Mouse (Mus musculus) kidney, embryonic 15.5 days (tissue): ENCODE data around the gene Rbm20. TPM values are rescaled to one million over a fixed set of nuclear protein-coding genes. Genes with fewer than 3 reads are reported as not detected.
"Not testable (repeated sequence)": the region's sequence is repeated elsewhere in the genome, so short reads cannot be mapped to it uniquely, and the experiment has no call there.

Experiments
- ATAC-seq: fragments of 200-750 bp; cut with Nextera tagmentation; replicated peaks from 2 replicates; pipeline ENCODE4 v1.8.0; 2017; ENCODE audit warnings: moderate TSS enrichment; ENCODE audit not compliant: low FRiP score
- H3K27ac ChIP-seq: fragments of 300-500 bp; sonication (generic); 2 replicates; pipeline ENCODE4 v1.5.1; 2015; ENCODE audit warnings: mild to moderate bottlenecking, inconsistent platforms
- H3K27me3 ChIP-seq: fragments of 300-500 bp; sonication (generic); 2 replicates; pipeline ENCODE4 v1.6.1; 2015; ENCODE audit warnings: inconsistent platforms
- H3K36me3 ChIP-seq: fragments of 300-500 bp; sonication (generic); 2 replicates; pipeline ENCODE4 v1.6.1; 2015; ENCODE audit warnings: inconsistent platforms
- H3K4me1 ChIP-seq: fragments of 300-500 bp; sonication (generic); 2 replicates; pipeline ENCODE4 v1.6.1; 2015; ENCODE audit warnings: inconsistent platforms
- H3K4me2 ChIP-seq: fragments of 300-500 bp; sonication (generic); 2 replicates; pipeline ENCODE4 v1.6.1; 2015; ENCODE audit warnings: moderate library complexity, mild to moderate bottlenecking, inconsistent platforms
- H3K4me3 ChIP-seq: fragments of 300-500 bp; sonication (generic); replicated peaks from 2 replicates; pipeline ENCODE4 v1.5.1; 2015; ENCODE audit warnings: mild to moderate bottlenecking, inconsistent platforms
- H3K9ac ChIP-seq: fragments of 300-500 bp; sonication (generic); 2 replicates; pipeline ENCODE4 v1.6.1; 2015; ENCODE audit warnings: mild to moderate bottlenecking, inconsistent platforms
- H3K9me3 ChIP-seq: fragments of 300-500 bp; sonication (generic); replicated peaks from 2 replicates; pipeline ENCODE4 v1.6.1; 2016; ENCODE audit warnings: inconsistent platforms
- WGBS: fragments of 180-500 bp; shearing (Covaris S2); methylation state at CpG from one replicate; pipeline ENCODE4 v1.1.7; 2015; ENCODE audit warnings: mixed read lengths; 5-methylcytosine and 5-hydroxymethylcytosine counted together
- polyA plus RNA-seq: library from polyadenylated mRNA; unstranded; fragments of >200 nt; fragmentation: Nextera tagmentation; extraction: Ambion mirVana; gene quantifications from 2 replicates; pipeline ENCODE4 v1.2.1, GENCODE M21; 2015

Rbm20 gene
- polyA plus RNA-seq, 1 experiment from 2014 or later = 2.9 TPM

- H3K27me3 ChIP-seq = no peaks in the 10 kb centered on the region
- no peak overlapping the region for H3K9ac ChIP-seq
- no peaks in the 10 kb centered on the region for H3K36me3 ChIP-seq
- WGBS = 71% methylated on average over 15 of the region's 15 CpGs
- no peak overlapping the region for H3K4me2 ChIP-seq
- ATAC-seq = 0 out of 2 replicates have a peak, but pooled peaks have one; percentile 4
- H3K9me3 ChIP-seq = no peaks in the 10 kb centered on the region
- H3K4me1 ChIP-seq = peaks cover 27% of the 10 kb centered on the region
- no peak overlapping the region for H3K27ac ChIP-seq
- H3K4me3 ChIP-seq = no peak overlapping the region
Measured at GRCm38 (mm10) chr19:53800365-53800999, 123.4 kb downstream of the Rbm20 start.

DNA sequence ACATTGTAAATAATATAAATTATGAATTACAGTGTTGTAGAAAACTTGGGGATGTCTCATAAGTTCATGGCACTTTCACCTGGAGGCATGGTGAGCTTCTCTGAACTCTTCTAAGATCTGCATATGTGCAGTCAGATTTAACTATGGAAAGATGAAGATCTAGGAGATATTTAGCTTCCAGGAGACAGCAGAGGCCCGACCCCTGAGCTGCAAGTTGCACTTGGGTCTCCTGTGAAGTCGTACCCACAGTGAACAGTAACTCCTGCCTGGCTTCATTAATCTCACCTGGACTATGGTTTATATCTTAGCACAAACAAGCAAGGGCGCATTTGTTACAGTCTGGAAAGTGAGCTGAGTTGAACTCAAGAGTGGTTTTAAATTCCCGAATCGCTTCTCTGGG is 124.3 kb downstream of the Rbm20 start:
- H3K4me1 ChIP-seq = peaks cover 27% of the 10 kb centered on the region
- H3K4me3 ChIP-seq = no peak overlapping the region
- ATAC-seq = no peak
- no peak overlapping the region for H3K9ac ChIP-seq
- H3K27me3 ChIP-seq = no peaks in the 10 kb centered on the region
- no peak overlapping the region for H3K27ac ChIP-seq
- H3K36me3 ChIP-seq = no peaks in the 10 kb centered on the region
- H3K4me2 ChIP-seq = no peak overlapping the region
- H3K9me3 ChIP-seq = no peaks in the 10 kb centered on the region
- 73% methylated on average over 5 of the region's 5 CpGs for WGBS

DNA sequence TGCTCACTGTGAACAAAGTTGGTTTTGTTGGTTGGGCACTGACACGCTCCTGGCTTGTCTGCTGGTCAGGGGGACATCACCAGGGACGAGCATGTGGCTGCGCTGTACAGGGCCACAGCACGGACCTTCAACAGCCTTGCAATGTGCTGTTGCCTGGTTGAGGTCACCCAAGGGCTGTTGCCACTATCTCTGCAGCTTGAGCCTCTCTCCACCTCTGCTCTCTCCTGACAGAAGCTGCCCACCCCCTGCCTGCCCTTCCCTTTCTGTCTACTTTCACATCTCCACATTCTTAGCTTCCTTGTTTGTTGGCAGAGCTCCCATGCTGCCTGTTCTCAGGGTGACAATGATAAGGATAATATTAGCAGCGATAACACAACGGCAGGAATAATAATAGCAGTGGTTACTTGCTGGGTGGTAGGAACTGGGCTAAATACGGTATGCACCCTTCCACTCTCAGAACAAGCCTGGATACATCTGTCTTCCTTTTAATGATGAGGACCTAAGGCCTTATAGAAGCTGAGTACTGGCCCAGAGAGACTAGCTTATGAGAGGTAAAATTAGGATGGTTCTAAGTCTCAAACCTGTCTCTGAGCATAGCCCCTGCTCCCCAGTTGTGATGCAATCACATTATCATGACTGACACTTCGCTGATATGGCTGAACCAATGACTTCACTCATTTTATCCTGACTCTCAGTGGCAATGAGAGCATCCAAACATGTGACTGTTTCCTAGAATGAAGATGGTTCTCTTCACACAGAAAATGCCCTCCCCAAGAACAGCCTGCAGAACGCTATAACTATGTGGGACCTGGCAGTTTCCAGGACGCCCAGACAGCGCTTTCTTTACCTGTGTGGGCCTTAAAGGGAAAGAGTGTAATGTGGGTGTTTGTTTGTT is 124.9 kb downstream of the Rbm20 start:
- Histone ChIP-seq H3K27me3 (no peaks in the 10 kb centered on the region), H3K36me3 (no peaks in the 10 kb centered on the region), H3K9ac (no peak overlapping the region), H3K4me1 (peaks cover 31% of the 10 kb centered on the region), H3K4me2 (no peak overlapping the region), H3K27ac (no peak overlapping the region), H3K4me3 (no peak overlapping the region), H3K9me3 (no peaks in the 10 kb centered on the region)
- 80% methylated on average over 11 of the region's 11 CpGs for WGBS
- no peak for ATAC-seq

DNA sequence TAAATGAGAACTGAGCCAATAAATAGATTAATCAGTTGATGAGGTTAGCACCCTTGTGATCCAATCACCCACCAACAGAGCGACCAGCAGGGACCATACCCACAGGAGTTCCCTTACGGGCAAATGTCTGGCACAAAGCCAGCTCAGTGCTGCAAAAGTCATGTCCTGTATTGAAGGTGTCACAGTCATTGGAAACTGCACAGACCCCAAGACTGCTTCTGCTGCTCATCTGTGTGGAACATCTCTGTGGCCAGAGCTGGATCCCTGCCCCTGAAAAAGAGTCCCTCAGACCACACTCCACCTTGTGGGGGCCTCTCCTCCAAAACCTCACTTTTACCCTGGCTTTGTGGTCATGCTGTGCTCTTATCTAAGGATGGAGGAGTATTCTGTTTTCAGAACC is 126.8 kb downstream of the Rbm20 start:
- Histone ChIP-seq H3K9ac (no peak overlapping the region), H3K4me2 (no peak overlapping the region), H3K36me3 (no peaks in the 10 kb centered on the region), H3K4me1 (peaks cover 41% of the 10 kb centered on the region), H3K4me3 (no peak overlapping the region), H3K9me3 (no peaks in the 10 kb centered on the region), H3K27ac (no peak overlapping the region), H3K27me3 (no peaks in the 10 kb centered on the region)
- ATAC-seq = no peak
- WGBS = 67% methylated on average over 2 of the region's 2 CpGs

GRCm38 (mm10) chr19:53805063-53805462 is 128.0 kb downstream of the Rbm20 start:
- Histone ChIP-seq H3K9me3 (no peaks in the 10 kb centered on the region), H3K9ac (no peak overlapping the region), H3K36me3 (no peaks in the 10 kb centered on the region), H3K27me3 (no peaks in the 10 kb centered on the region), H3K27ac (no peak overlapping the region), H3K4me1 (peaks cover 49% of the 10 kb centered on the region), H3K4me3 (no peak overlapping the region), H3K4me2 (no peak overlapping the region)
- no peak for ATAC-seq
- WGBS = 83% methylated on average over 3 of the region's 3 CpGs

GRCm38 (mm10) chr19:53806126-53806525 is 129.0 kb downstream of the Rbm20 start:
- 0 out of 2 replicates have a peak overlapping the region, but pooled peaks have one; percentile 7 for H3K27ac ChIP-seq
- WGBS = 34% methylated on average over 7 of the region's 7 CpGs
- no peak for ATAC-seq
- H3K4me3 ChIP-seq = no peak overlapping the region
- no peaks in the 10 kb centered on the region for H3K9me3 ChIP-seq
- H3K27me3 ChIP-seq = no peaks in the 10 kb centered on the region
- H3K36me3 ChIP-seq = no peaks in the 10 kb centered on the region
- no peak overlapping the region for H3K9ac ChIP-seq
- peaks cover 47% of the 10 kb centered on the region for H3K4me1 ChIP-seq
- H3K4me2 ChIP-seq = no peak overlapping the region

GRCm38 (mm10) chr19:53806526-53807275 is 129.6 kb downstream of the Rbm20 start:
- H3K9ac ChIP-seq, H3K4me2 ChIP-seq, H3K9me3 ChIP-seq, ATAC-seq, H3K36me3 ChIP-seq, H3K27me3 ChIP-seq, H3K4me3 ChIP-seq: not testable (repeated sequence)
- Histone ChIP-seq H3K27ac (peak overlapping the region; percentile 9; the same call in 1 of the 2 replicates), H3K4me1 (peaks cover 47% of the 10 kb centered on the region)
- 79% methylated on average over 6 of the region's 6 CpGs for WGBS

GRCm38 (mm10) chr19:53807276-53807801 is 130.2 kb downstream of the Rbm20 start:
- Histone ChIP-seq H3K27me3 (no peaks in the 10 kb centered on the region), H3K9ac (no peak overlapping the region), H3K4me1 (peaks cover 45% of the 10 kb centered on the region), H3K27ac (peak overlapping the region; percentile 9; the same call in 1 of the 2 replicates), H3K9me3 (no peaks in the 10 kb centered on the region), H3K4me3 (no peak overlapping the region), H3K36me3 (no peaks in the 10 kb centered on the region), H3K4me2 (no peak overlapping the region)
- WGBS = 81% methylated on average over 5 of the region's 5 CpGs
- no peak for ATAC-seq

- H3K4me2 ChIP-seq = peak overlapping the region; percentile 25; the same call in 1 of the 2 replicates
- peak overlapping the region; percentile 81 for H3K27ac ChIP-seq
- no peaks in the 10 kb centered on the region for H3K27me3 ChIP-seq
- no peak overlapping the region for H3K4me3 ChIP-seq
- H3K9ac ChIP-seq = no peak overlapping the region
- H3K9me3 ChIP-seq = no peaks in the 10 kb centered on the region
- WGBS = 45% methylated on average over 15 of the region's 15 CpGs
- 0 out of 2 replicates have a peak, but pooled peaks have one; percentile 47 for ATAC-seq
- H3K36me3 ChIP-seq = no peaks in the 10 kb centered on the region
- peaks cover 45% of the 10 kb centered on the region for H3K4me1 ChIP-seq
Measured at GRCm38 (mm10) chr19:53808041-53808777, 131.1 kb downstream of the Rbm20 start.

- peaks cover 45% of the 10 kb centered on the region for H3K4me1 ChIP-seq
- peak; percentile 8; the same call in 1 of the 2 replicates for ATAC-seq
- H3K36me3 ChIP-seq = no peaks in the 10 kb centered on the region
- 50% methylated on average over 7 of the region's 7 CpGs for WGBS
- H3K4me2 ChIP-seq = no peak overlapping the region
- no peak overlapping the region for H3K9ac ChIP-seq
- H3K9me3 ChIP-seq = no peaks in the 10 kb centered on the region
- H3K27me3 ChIP-seq = no peaks in the 10 kb centered on the region
- H3K27ac ChIP-seq = peak overlapping the region; percentile 81
- H3K4me3 ChIP-seq = no peak overlapping the region
Measured at GRCm38 (mm10) chr19:53809185-53809861, 132.2 kb downstream of the Rbm20 start.

DNA sequence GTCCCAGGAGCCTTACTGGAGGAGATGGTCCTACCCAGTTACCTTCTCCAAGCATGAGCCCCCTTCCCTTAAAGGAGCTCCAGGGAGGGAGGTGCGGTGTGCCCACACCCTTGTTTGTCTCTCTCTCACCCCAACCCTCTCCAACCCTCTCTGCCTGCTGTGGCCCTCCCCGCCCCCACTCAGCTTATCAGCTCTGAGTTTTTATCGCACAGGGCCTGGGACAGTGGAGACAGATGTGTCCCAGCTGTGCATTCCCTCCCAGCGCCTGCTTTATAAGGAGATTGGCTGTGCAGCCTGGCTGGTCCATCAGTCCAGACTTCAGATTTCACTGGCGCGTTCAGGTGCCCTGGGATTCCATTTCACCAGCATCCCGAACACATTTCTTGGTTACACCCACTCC is 132.9 kb downstream of the Rbm20 start:
- H3K4me2 ChIP-seq = peak overlapping the region; percentile 32; the same call in 1 of the 2 replicates
- no peak overlapping the region for H3K4me3 ChIP-seq
- ATAC-seq = peak; percentile 74

More for the DNA sequence above, 132.9 kb downstream of the Rbm20 start:
- no peak overlapping the region for H3K9ac ChIP-seq
- no peaks in the 10 kb centered on the region for H3K27me3 ChIP-seq
- peaks cover 45% of the 10 kb centered on the region for H3K4me1 ChIP-seq
- no peaks in the 10 kb centered on the region for H3K36me3 ChIP-seq
- 35% methylated on average over 7 of the region's 7 CpGs for WGBS
- peak overlapping the region; percentile 81 for H3K27ac ChIP-seq
- no peaks in the 10 kb centered on the region for H3K9me3 ChIP-seq
